Mouse (Mus musculus) liver, postnatal 0 days (tissue): ENCODE results near the gene Gpc6. TPM values are rescaled to one million over a fixed set of nuclear protein-coding genes. Genes with fewer than 3 reads are reported as not detected.
A peak's percentile ranks its signal among the peaks of the same experiment; 100 is the strongest.

ENCODE experiments used
- ATAC-seq: fragments of 200-750 bp; cut with Nextera tagmentation; 2 replicates; pipeline ENCODE4 v1.8.0; 2017; ENCODE audit warnings: mild to moderate bottlenecking, moderate library complexity
- DNase-seq: peaks from one replicate; pipeline ENCODE4 v3.0.0-alpha.2; 2016
- H3K27ac ChIP-seq: fragments of 300-500 bp; sonication (generic); 2 replicates; pipeline ENCODE4 v1.5.1; 2014; ENCODE audit warnings: antibody characterized with exemption, moderate library complexity, mild to moderate bottlenecking, low read depth
- H3K27me3 ChIP-seq: fragments of 300-500 bp; sonication (generic); 2 replicates; pipeline ENCODE4 v1.6.1; 2014; ENCODE audit warnings: low read length, control low read depth, mixed read lengths; ENCODE audit not compliant: insufficient read depth
- H3K36me3 ChIP-seq: fragments of 300-500 bp; sonication (generic); replicated peaks from 2 replicates; pipeline ENCODE4 v1.6.1; 2014; ENCODE audit warnings: mild to moderate bottlenecking, control low read depth, low read length, moderate library complexity, mixed read lengths; ENCODE audit not compliant: insufficient read depth
- H3K4me1 ChIP-seq: fragments of 300-500 bp; sonication (generic); 2 replicates; pipeline ENCODE4 v1.6.1; 2014; ENCODE audit warnings: antibody characterized with exemption, mild to moderate bottlenecking, control low read depth; ENCODE audit not compliant: insufficient read depth
- H3K4me2 ChIP-seq: fragments of 300-500 bp; sonication (generic); 2 replicates; pipeline ENCODE4 v1.6.1; 2014; ENCODE audit warnings: low read depth, mild to moderate bottlenecking, low read length, moderate library complexity, mixed read lengths
- H3K4me3 ChIP-seq: fragments of 300-500 bp; sonication (generic); 2 replicates; pipeline ENCODE4 v1.5.1; 2014; ENCODE audit warnings: low read depth, low read length
- H3K9ac ChIP-seq: fragments of 300-500 bp; sonication (generic); replicated peaks from 2 replicates; pipeline ENCODE4 v1.6.1; 2014; ENCODE audit warnings: mild to moderate bottlenecking, moderate library complexity
- H3K9me3 ChIP-seq: fragments of 300-500 bp; sonication (generic); 2 replicates; pipeline ENCODE4 v1.6.1; 2016; ENCODE audit warnings: mild to moderate bottlenecking, control low read depth, low read length, mixed read lengths
- CTCF ChIP-seq: sonication (generic); IDR thresholded peaks from 2 replicates; pipeline ENCODE4 v1.5.1; 2016; ENCODE audit warnings: antibody characterized with exemption, low read depth
- EP300 ChIP-seq: IDR thresholded peaks from 2 replicates; pipeline ENCODE4 v1.6.1; 2016; ENCODE audit warnings: antibody characterized with exemption, low read depth, mild to moderate bottlenecking
- WGBS: fragments of 180-500 bp; shearing (Covaris S2); extraction: QIAGEN DNeasy Blood & Tissue Kit; methylation state at CpG from one replicate; pipeline ENCODE4 v1.1.7; 2014; ENCODE audit not compliant: insufficient replicate concordance; 5-methylcytosine and 5-hydroxymethylcytosine counted together
- polyA plus RNA-seq: library from polyadenylated mRNA; unstranded; fragments of >200 nt; fragmentation: Nextera tagmentation; extraction: Ambion mirVana; gene quantifications from 2 replicates; pipeline ENCODE4 v1.2.1, GENCODE M21; 2015

The Gpc6 gene
- polyA plus RNA-seq, 1 experiment from 2014 or later: 4.8 TPM

DNA sequence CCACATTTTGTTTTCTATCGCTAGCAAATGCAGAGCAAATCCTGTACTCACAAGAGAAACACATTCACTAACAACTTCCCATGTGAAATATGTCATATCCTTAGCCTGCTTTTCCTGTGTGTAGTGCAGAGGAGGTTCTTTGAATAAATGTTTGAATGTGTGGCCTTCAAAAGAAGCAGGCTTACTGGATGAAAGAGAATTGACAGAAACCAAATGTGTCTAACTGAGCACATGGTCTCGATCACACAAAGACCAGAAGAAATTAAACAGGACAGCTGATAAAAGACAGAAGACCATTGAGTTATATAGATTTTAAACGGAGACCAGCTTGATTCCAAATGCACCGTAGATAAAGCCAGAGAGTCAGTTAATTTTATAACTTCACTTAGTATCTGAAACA is 726.2 kb downstream of the Gpc6 start:
- Histone ChIP-seq H3K36me3 (no peaks in the 10 kb centered on the region), H3K4me3 (no peak overlapping the region), H3K4me2 (no peak overlapping the region), H3K9ac (no peak overlapping the region), H3K4me1 (peaks cover 3% of the 10 kb centered on the region; the same call in 1 of the 2 replicates), H3K27ac (no peak overlapping the region), H3K27me3 (no peaks in the 10 kb centered on the region), H3K9me3 (no peaks in the 10 kb centered on the region)
- no peak for ATAC-seq
- TF ChIP-seq CTCF: no peak
- TF ChIP-seq EP300: no peak
- WGBS: 70% methylated on average over 4 of the region's 4 CpGs
- no peak for DNase-seq

DNA sequence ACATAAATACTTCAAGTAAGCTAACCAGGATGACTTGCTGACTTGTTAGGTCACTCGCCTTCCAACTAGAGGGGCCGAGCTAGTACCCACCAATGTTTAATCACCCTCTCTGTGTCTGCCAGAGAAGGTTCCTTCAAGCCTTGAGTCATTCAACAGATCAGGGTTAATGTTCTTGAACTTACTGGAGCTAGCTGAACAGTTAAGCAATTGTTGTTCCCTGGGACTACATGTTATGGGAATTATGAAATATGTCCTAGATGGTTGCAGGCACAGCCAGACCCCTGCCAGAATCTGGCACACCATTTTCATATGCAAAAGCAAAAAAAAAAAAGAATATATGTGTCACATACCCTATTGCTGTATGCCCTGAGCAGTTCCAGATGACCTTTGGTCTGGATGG is 726.8 kb downstream of the Gpc6 start:
- Histone ChIP-seq H3K4me3 (no peak overlapping the region), H3K27me3 (no peaks in the 10 kb centered on the region), H3K9ac (no peak overlapping the region), H3K36me3 (no peaks in the 10 kb centered on the region), H3K4me1 (peaks cover 3% of the 10 kb centered on the region; the same call in 1 of the 2 replicates), H3K27ac (no peak overlapping the region), H3K9me3 (no peaks in the 10 kb centered on the region), H3K4me2 (no peak overlapping the region)
- no peak for TF ChIP-seq CTCF
- TF ChIP-seq EP300: peak; percentile 18; the same call in 1 of the 2 replicates
- peak; percentile 5; the same call in 1 of the 2 replicates for ATAC-seq
- 77% methylated on average over 2 of the region's 2 CpGs for WGBS
- no peak for DNase-seq

DNA sequence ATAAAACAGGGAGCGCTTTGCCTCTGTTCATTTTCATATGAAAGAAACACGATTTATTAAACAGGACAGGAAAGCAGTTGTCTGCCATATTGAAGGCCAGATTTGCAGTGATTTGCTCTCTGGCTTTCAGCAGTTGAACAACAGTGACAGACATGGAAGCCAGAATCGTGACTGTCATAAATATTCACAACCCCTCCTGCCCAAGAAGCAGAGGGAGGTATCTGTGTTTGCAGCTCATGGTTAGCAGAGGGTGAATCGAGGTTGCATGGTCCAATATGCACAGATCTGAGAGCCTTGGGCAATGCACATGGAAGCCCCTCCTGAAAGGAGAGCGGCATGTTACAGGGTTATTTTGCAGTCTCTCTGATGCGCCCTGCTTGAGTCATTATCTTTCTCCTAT is 730.3 kb downstream of the Gpc6 start:
- Histone ChIP-seq H3K36me3 (no peaks in the 10 kb centered on the region), H3K4me1 (no peaks in the 10 kb centered on the region), H3K27me3 (no peaks in the 10 kb centered on the region), H3K9ac (no peak overlapping the region), H3K4me3 (no peak overlapping the region), H3K9me3 (no peaks in the 10 kb centered on the region), H3K4me2 (no peak overlapping the region), H3K27ac (no peak overlapping the region)
- TF ChIP-seq EP300 (no peak), CTCF (no peak)
- 75% methylated on average over 6 of the region's 6 CpGs for WGBS
- no peak for ATAC-seq
- no peak for DNase-seq

DNA sequence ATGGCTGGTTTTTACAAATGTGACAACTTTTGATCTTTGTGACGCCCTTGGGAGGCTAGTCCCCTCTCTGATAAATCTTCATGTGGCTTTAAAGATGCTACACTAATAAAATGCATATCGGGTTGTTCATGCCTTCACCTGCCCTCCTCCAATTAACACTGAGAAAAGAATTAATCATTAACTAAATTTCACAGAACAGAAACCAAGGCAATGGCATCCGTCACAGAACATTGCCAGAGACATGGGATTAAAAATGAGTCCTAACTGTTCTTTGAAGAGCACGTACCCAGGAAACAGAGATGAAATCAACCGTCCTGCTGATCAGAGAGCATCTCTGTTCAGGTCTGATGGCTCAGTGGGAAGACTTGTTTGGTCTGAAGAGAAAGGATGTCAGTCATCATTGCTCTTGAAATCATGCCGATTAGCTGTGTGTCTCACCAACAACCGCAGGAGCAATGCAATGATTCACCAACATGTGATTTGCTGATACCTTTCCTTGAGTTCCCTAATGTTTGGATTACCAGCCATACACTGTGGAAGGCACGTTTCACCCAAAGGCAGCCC is 734.2 kb downstream of the Gpc6 start:
- no peak overlapping the region for H3K4me3 ChIP-seq
- H3K36me3 ChIP-seq: no peaks in the 10 kb centered on the region
- H3K9me3 ChIP-seq: no peaks in the 10 kb centered on the region
- WGBS: 72% methylated on average over 8 of the region's 8 CpGs
- no peaks in the 10 kb centered on the region for H3K27me3 ChIP-seq
- DNase-seq: no peak
- H3K9ac ChIP-seq: no peak overlapping the region
- no peaks in the 10 kb centered on the region for H3K4me1 ChIP-seq
- H3K4me2 ChIP-seq: no peak overlapping the region
- TF ChIP-seq EP300 (no peak), CTCF (no peak)
- ATAC-seq: no peak
- no peak overlapping the region for H3K27ac ChIP-seq

DNA sequence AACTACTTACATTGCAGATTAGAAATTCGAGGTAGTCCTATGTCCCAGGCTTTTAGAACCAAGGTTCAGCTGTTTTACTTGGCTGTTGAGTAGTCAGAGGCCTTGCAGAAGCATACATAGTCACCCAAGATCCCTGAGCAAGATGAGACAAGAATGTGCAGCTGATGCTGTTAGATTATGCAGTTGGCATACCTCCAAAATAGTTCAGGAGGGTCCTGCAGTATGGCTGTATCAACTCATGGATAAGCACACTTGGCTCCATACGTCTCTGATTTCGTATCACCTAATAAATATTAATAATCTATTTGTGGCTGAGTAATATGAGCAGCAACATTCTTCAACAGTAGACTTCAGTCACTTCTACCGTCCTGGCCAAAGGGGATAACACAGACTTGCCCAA is 737.1 kb downstream of the Gpc6 start:
- no peak overlapping the region for H3K4me2 ChIP-seq
- WGBS: 71% methylated on average over 4 of the region's 4 CpGs
- no peaks in the 10 kb centered on the region for H3K36me3 ChIP-seq
- no peaks in the 10 kb centered on the region for H3K9me3 ChIP-seq
- TF ChIP-seq EP300 (no peak), CTCF (no peak)
- no peaks in the 10 kb centered on the region for H3K27me3 ChIP-seq
- no peak overlapping the region for H3K27ac ChIP-seq
- H3K9ac ChIP-seq: no peak overlapping the region
- DNase-seq (no peak), ATAC-seq (no peak)
- H3K4me3 ChIP-seq: no peak overlapping the region
- no peaks in the 10 kb centered on the region for H3K4me1 ChIP-seq

DNA sequence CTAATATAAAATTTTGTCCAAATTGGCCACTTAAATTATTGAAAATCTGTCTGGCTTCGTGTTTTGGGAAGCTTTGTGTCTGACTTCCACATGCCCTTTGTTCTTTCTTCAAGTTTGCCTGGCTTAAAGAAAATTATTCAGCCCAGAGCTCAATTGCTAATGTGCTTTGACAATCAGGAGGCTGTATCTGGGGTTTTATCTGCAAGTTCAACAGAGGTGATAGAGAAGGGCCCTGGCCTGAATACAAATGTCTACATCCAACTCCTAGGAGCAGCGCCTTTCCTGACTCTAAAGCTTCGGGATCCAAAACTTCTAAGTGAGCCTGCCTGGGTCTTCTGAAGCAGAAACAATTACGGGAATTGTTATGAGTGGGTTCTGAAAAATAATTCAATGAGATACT is 739.7 kb downstream of the Gpc6 start:
- TF ChIP-seq CTCF (no peak), EP300 (no peak)
- no peak overlapping the region for H3K9ac ChIP-seq
- ATAC-seq: no peak
- 82% methylated on average over 4 of the region's 4 CpGs for WGBS
- no peak for DNase-seq
- no peak overlapping the region for H3K4me3 ChIP-seq
- no peaks in the 10 kb centered on the region for H3K36me3 ChIP-seq
- H3K27ac ChIP-seq: no peak overlapping the region
- no peaks in the 10 kb centered on the region for H3K9me3 ChIP-seq
- H3K4me1 ChIP-seq: no peaks in the 10 kb centered on the region
- no peak overlapping the region for H3K4me2 ChIP-seq
- H3K27me3 ChIP-seq: no peaks in the 10 kb centered on the region

DNA sequence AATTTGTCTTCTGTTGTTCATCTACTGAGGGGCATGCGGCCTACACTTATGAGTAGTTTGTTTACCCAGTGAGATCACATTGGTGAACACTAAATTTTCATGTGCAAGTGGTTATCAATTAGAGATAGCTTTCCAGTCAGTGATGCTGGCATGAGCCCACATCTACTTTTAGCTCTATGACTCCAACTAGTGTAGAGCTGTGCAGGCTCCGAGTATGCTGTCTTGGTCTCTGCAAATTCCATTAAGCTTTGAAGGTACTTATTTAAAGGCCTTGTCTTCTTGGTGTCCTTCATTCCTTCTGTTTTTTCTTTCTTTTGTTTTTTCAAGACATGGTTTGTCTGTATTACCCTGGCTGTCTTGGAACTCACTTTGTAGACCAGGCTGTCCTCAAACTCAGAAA is 741.0 kb downstream of the Gpc6 start:
- ATAC-seq: no peak
- Histone ChIP-seq H3K27me3 (no peaks in the 10 kb centered on the region), H3K27ac (no peak overlapping the region), H3K9me3 (no peaks in the 10 kb centered on the region), H3K4me3 (no peak overlapping the region), H3K4me1 (no peaks in the 10 kb centered on the region), H3K9ac (no peak overlapping the region), H3K4me2 (no peak overlapping the region), H3K36me3 (no peaks in the 10 kb centered on the region)
- no peak for DNase-seq
- TF ChIP-seq CTCF (no peak), EP300 (no peak)
- 77% methylated on average over 2 of the region's 2 CpGs for WGBS
